Mouse (Mus musculus): Measurements from ENCODE around the gene Lrp1. TPM values are rescaled to one million over a fixed set of nuclear protein-coding genes. Genes with fewer than 3 reads are reported as not detected.

The Lrp1 gene
- total and polyA plus RNA-seq, 3 experiments = 0.39 to 0.42 TPM; not detected in 1

DNA sequence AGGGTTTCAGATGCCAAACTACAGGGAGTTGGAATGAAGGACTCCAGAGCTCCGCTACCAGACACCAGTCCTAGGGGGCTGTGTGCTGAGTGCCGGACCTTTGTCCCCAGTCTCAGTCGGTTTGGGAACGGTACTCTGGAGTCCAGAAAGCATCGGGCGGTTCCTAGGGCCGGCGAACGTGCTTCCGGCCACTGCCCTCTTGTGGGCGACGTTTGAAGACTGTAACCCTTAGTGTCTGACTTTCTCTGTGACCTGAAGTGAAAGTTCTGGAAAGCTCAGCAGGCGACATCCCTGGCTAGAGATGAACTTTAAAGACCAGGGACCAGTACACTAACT, 1.1 kb upstream of the Lrp1 start:
- Histone ChIP-seq H3K9me3 (replicated peaks; ENCODE audit: insufficient read depth, low read length) (no peaks in the 10 kb centered on the region), H3K4me1 (ENCODE audit: control insufficient read depth in 1 of 2, insufficient read depth in 2 of 2, low read length in 2 of 2) (no peaks in the 10 kb centered on the region), H3K36me3 (ENCODE audit: control insufficient read depth in 1 of 2, insufficient read depth in 2 of 2, low read length in 2 of 2) (no peaks in the 10 kb centered on the region), H3K27me3 (ENCODE audit: control insufficient read depth in 1 of 2, insufficient read depth in 2 of 2, low read length in 2 of 2) (peaks cover 2 to 4% of the 10 kb centered on the region in 2 experiments; a peak in 3 of 4 replicates), H3K79me2 (ENCODE audit: control insufficient read depth, insufficient read depth, low read length, poor library complexity) (no peaks in the 10 kb centered on the region), H3K27ac (ENCODE audit: control insufficient read depth, low read depth, low read length) (no peak overlapping the region), H3K9ac (ENCODE audit: control insufficient read depth, low read depth, low read length, poor library complexity, severe bottlenecking) (no peak overlapping the region), H3K4me3 (ENCODE audit: control insufficient read depth in 1 of 2, insufficient read depth in 1 of 2, low read depth in 2 of 2, low read length in 2 of 2) (no peak overlapping the region)
- no peak for DNase-seq (ENCODE audit: low read depth, low spot score)
- peak in 1 of 3 experiments; percentile 19; a peak in 1 of 6 replicates for TF ChIP-seq CTCF (IDR thresholded peaks at IDR 0.05 in 2 of 3, conservative IDR thresholded peaks at IDR 0.05 in 1 of 3; ENCODE audit: control insufficient read depth in 1 of 3, insufficient read depth in 1 of 3, low read depth in 2 of 3, low read length in 3 of 3, poor library complexity in 1 of 3, severe bottlenecking in 1 of 3)
- no peak for TF ChIP-seq TAL1 (IDR thresholded peaks at IDR 0.05; ENCODE audit: low read length)
- TF ChIP-seq GATA1 (IDR thresholded peaks at IDR 0.05; ENCODE audit: low read depth, low read length) = no peak
- peak; percentile 5; the same call in 1 of the 2 replicates for TF ChIP-seq SMC3 (IDR thresholded peaks at IDR 0.05; ENCODE audit: low read depth, low read length)
- TF ChIP-seq ETS1 (IDR thresholded peaks at IDR 0.05; ENCODE audit: low read depth, low read length) = no peak

DNA sequence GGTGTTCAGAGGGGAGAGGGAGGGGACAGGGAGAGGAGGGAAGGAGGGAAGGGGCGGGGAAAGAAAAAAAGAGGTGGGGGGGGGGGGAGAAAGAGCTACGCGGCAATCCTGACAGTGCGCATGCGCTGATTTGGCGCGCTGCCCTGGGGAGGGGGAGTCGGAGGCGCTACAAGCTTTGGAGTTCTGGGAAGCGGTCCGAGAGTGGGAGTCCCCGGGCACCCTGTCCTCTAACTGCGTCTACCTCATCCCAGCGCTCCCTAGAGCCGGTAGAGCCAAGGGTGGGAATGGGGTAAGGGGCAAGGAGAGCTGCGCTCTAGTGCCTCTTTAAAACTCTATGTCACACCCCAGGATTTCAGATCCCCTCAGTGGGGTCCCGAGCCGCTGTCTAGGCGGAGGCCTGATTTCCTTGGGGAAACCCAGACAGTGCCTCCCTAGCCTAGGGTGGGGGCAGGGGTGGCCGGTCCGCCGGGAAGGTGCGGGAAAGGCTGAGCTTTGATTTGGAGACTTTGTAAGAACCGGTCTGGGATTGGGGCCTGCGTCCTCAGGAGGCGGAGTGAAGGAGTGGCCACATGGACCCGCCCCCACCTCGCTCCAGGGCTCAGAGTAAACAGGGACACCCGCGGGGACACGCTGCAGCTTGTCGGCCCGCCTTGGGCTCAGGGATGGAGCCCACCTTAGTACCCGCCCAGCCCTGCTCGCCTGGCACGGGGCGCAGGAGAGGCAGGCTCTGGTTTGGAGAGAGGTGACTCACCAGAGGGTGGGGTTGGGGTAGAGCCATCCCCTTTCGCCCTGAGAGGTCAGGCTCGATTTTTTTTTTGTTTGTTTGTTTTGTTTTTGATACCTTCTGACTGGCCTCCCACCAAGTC, 476 bp upstream of the Lrp1 start:
- TF ChIP-seq HCFC1 (IDR thresholded peaks at IDR 0.05; ENCODE audit: low read depth, low read length) (no peak), MEF2A (IDR thresholded peaks at IDR 0.05; ENCODE audit: extremely low read depth, insufficient replicate concordance, low read depth, low read length, poor library complexity, severe bottlenecking) (no peak), POLR2A (IDR thresholded peaks at IDR 0.05; ENCODE audit: control insufficient read depth in 1 of 2, insufficient read depth in 1 of 2, low read depth in 1 of 2, low read length in 2 of 2, poor library complexity in 1 of 2) (no peak), ZNF384 (IDR thresholded peaks at IDR 0.05; ENCODE audit: low read depth, low read length) (no peak), RCOR1 (IDR thresholded peaks at IDR 0.05; ENCODE audit: low read depth, low read length) (no peak), MYB (IDR thresholded peaks at IDR 0.05; ENCODE audit: low read depth, low read length) (no peak), SIN3A (IDR thresholded peaks at IDR 0.05; ENCODE audit: low read length) (no peak), USF2 (IDR thresholded peaks at IDR 0.05; ENCODE audit: borderline replicate concordance in 1 of 2, insufficient read depth in 1 of 2, low read depth in 1 of 2, low read length in 2 of 2) (no peak), EP300 (IDR thresholded peaks at IDR 0.05; ENCODE audit: low read depth in 1 of 2, low read length in 2 of 2) (no peak), ZC3H11A (IDR thresholded peaks at IDR 0.05; ENCODE audit: low read depth, low read length) (no peak), ZMIZ1 (IDR thresholded peaks at IDR 0.05; ENCODE audit: low read depth, low read length) (no peak), GATA1 (IDR thresholded peaks at IDR 0.05; ENCODE audit: low read depth, low read length) (no peak), USF1 (IDR thresholded peaks at IDR 0.05; ENCODE audit: low read depth, low read length) (no peak), NRF1 (IDR thresholded peaks at IDR 0.05; ENCODE audit: insufficient read depth, low read depth, low read length, poor library complexity, severe bottlenecking) (no peak)
- Histone ChIP-seq H3K79me2 (ENCODE audit: control insufficient read depth, insufficient read depth, low read length, poor library complexity) (no peaks in the 10 kb centered on the region), H3K9ac (ENCODE audit: control insufficient read depth, low read depth, low read length, poor library complexity, severe bottlenecking) (no peak overlapping the region), H3K4me3 (ENCODE audit: control insufficient read depth in 1 of 2, insufficient read depth in 1 of 2, low read depth in 2 of 2, low read length in 2 of 2) (no peak overlapping the region), H3K9me3 (replicated peaks; ENCODE audit: insufficient read depth, low read length) (no peaks in the 10 kb centered on the region), H3K27ac (ENCODE audit: control insufficient read depth, low read depth, low read length) (no peak overlapping the region), H3K36me3 (ENCODE audit: control insufficient read depth in 1 of 2, insufficient read depth in 2 of 2, low read length in 2 of 2) (no peaks in the 10 kb centered on the region), H3K4me1 (ENCODE audit: control insufficient read depth in 1 of 2, insufficient read depth in 2 of 2, low read length in 2 of 2) (no peaks in the 10 kb centered on the region), H3K27me3 (ENCODE audit: control insufficient read depth in 1 of 2, insufficient read depth in 2 of 2, low read length in 2 of 2) (peaks cover 2 to 6% of the 10 kb centered on the region in 2 experiments; a peak in 3 of 4 replicates)
- DNase-seq (ENCODE audit: low read depth, low spot score) = no peak

All from MEL (cell line).